Mouse (Mus musculus): ENCODE measurements at regions not wholly inside any gene's neighbourhood (a gene's known extent, or its start where the extent isn't known, plus 50 kb on each side); places are given as distances from the start of the nearest gene placed in this dataset.

- DNase-seq (ENCODE audit: low read depth, low spot score), result no peak
- no peak overlapping the region for H3K27ac ChIP-seq (ENCODE audit: insufficient read depth, low read depth, low read length, poor library complexity, severe bottlenecking)
- H3K4me3 ChIP-seq (ENCODE audit: insufficient read depth in 1 of 2, low read depth in 1 of 2, low read length in 2 of 2, poor library complexity in 1 of 2, severe bottlenecking in 1 of 2), result no peak overlapping the region
- TF ChIP-seq ZNF384 (IDR thresholded peaks at IDR 0.05; ENCODE audit: low read depth, low read length) (no peak), ZC3H11A (IDR thresholded peaks at IDR 0.05; ENCODE audit: borderline replicate concordance, low read depth, low read length) (no peak), MAFK (IDR thresholded peaks at IDR 0.05; ENCODE audit: insufficient read depth, low read depth, low read length) (no peak), CHD2 (IDR thresholded peaks at IDR 0.05; ENCODE audit: low read depth, low read length) (no peak), HCFC1 (IDR thresholded peaks at IDR 0.05; ENCODE audit: borderline replicate concordance, insufficient read depth, low read length) (no peak)
- H3K9ac ChIP-seq (ENCODE audit: insufficient read depth, low read depth, low read length, poor library complexity, severe bottlenecking), result no peak overlapping the region
- H3K36me3 ChIP-seq (ENCODE audit: control insufficient read depth, insufficient read depth, low read length, poor library complexity, severe bottlenecking), result no peaks in the 10 kb centered on the region
- peaks cover 0 to 3% of the 10 kb centered on the region in 2 experiments; a peak in 1 of 4 replicates for H3K4me1 ChIP-seq (ENCODE audit: control insufficient read depth in 2 of 2, insufficient read depth in 2 of 2, low read length in 2 of 2, poor library complexity in 1 of 2)
- H3K9me3 ChIP-seq (ENCODE audit: control insufficient read depth, insufficient read depth, low read depth, low read length), result no peaks in the 10 kb centered on the region
- in situ Hi-C loops (cut with MboI; ENCODE audit: low sequenced_read_pairs in 2 of 2, unreplicated experiment in 2 of 2), result no loop called here
Measured at GRCm38 (mm10) chr10:120597320-120597887, 121.1 kb upstream of the Hmga2 start.

DNA sequence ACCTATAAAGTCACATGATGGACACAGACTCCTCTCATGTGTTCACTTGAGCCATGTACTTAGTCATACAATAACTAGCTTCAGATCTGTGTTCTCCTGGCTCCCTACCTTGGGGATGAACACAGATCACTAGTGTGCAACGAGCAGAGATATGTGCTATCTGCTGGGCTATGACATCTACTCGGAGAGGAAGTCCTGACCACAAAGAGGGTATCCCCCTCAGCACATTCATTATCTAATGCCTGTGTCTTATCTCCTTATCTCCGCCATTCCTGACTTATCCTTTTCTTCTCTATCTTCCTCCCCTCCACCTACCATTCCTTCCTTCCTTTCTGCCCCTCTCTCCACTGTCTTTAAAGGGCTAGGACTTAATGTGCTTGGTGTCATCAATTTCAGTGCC is 118.9 kb upstream of the Hmga2 start:
- no peaks in the 10 kb centered on the region for H3K9me3 ChIP-seq (ENCODE audit: control insufficient read depth, insufficient read depth, low read depth, low read length)
- peaks cover 0 to 3% of the 10 kb centered on the region in 2 experiments; a peak in 1 of 4 replicates for H3K4me1 ChIP-seq (ENCODE audit: control insufficient read depth in 2 of 2, insufficient read depth in 2 of 2, low read length in 2 of 2, poor library complexity in 1 of 2)
- TF ChIP-seq ZC3H11A (IDR thresholded peaks at IDR 0.05; ENCODE audit: borderline replicate concordance, low read depth, low read length), result no peak
- TF ChIP-seq MAFK (IDR thresholded peaks at IDR 0.05; ENCODE audit: insufficient read depth, low read depth, low read length), result no peak
- TF ChIP-seq ZNF384 (IDR thresholded peaks at IDR 0.05; ENCODE audit: low read depth, low read length), result no peak
- no peak for TF ChIP-seq HCFC1 (IDR thresholded peaks at IDR 0.05; ENCODE audit: borderline replicate concordance, insufficient read depth, low read length)
- no peak for TF ChIP-seq CHD2 (IDR thresholded peaks at IDR 0.05; ENCODE audit: low read depth, low read length)
- H3K36me3 ChIP-seq (ENCODE audit: control insufficient read depth, insufficient read depth, low read length, poor library complexity, severe bottlenecking), result no peaks in the 10 kb centered on the region
- no peak overlapping the region for H3K27ac ChIP-seq (ENCODE audit: insufficient read depth, low read depth, low read length, poor library complexity, severe bottlenecking)
- no peak for DNase-seq (ENCODE audit: low read depth, low spot score)
- no peak overlapping the region for H3K4me3 ChIP-seq (ENCODE audit: insufficient read depth in 1 of 2, low read depth in 1 of 2, low read length in 2 of 2, poor library complexity in 1 of 2, severe bottlenecking in 1 of 2)
- no peak overlapping the region for H3K9ac ChIP-seq (ENCODE audit: insufficient read depth, low read depth, low read length, poor library complexity, severe bottlenecking)
- in situ Hi-C loops (cut with MboI; ENCODE audit: low sequenced_read_pairs in 2 of 2, unreplicated experiment in 2 of 2), result no loop called here

GRCm38 (mm10) chr10:120593876-120594275 is 117.6 kb upstream of the Hmga2 start:
- DNase-seq (ENCODE audit: low read depth, low spot score), result no peak
- TF ChIP-seq HCFC1 (IDR thresholded peaks at IDR 0.05; ENCODE audit: borderline replicate concordance, insufficient read depth, low read length), result no peak
- TF ChIP-seq CHD2 (IDR thresholded peaks at IDR 0.05; ENCODE audit: low read depth, low read length), result 0 out of 2 replicates have a peak, but pooled peaks have one; percentile 21

DNA sequence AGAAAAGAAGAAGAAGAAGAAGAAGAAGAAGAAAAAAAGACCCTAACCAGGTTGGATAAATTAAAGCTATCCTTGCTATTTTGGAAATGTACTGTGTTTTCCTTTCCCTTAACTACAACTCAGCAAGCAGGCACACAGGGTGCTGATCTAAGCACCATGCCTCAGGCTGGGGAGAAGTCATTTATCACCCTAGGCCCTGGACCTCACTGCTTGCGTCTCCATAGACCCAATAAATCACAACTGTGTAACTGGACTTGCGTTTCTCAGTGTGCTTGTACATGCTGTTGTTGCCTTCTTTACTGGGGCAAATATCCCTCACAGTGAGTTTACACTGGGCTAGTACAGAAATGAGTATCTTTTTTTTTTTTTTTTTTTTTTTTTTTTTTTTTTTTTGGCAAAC is 113.4 kb upstream of the Hmga2 start:
- H3K9me3 ChIP-seq (ENCODE audit: control insufficient read depth, insufficient read depth, low read depth, low read length), result no peaks in the 10 kb centered on the region
- no peak for TF ChIP-seq HCFC1 (IDR thresholded peaks at IDR 0.05; ENCODE audit: borderline replicate concordance, insufficient read depth, low read length)
- peak; percentile 40; the same call in 1 of the 2 replicates for TF ChIP-seq ZNF384 (IDR thresholded peaks at IDR 0.05; ENCODE audit: low read depth, low read length)
- DNase-seq (ENCODE audit: low read depth, low spot score), result no peak
- in situ Hi-C loops (cut with MboI; ENCODE audit: low sequenced_read_pairs in 2 of 2, unreplicated experiment in 2 of 2), result no loop called here
- H3K4me3 ChIP-seq (ENCODE audit: insufficient read depth in 1 of 2, low read depth in 1 of 2, low read length in 2 of 2, poor library complexity in 1 of 2, severe bottlenecking in 1 of 2), result no peak overlapping the region
- H3K27ac ChIP-seq (ENCODE audit: insufficient read depth, low read depth, low read length, poor library complexity, severe bottlenecking), result no peak overlapping the region
- H3K9ac ChIP-seq (ENCODE audit: insufficient read depth, low read depth, low read length, poor library complexity, severe bottlenecking), result no peak overlapping the region
- no peaks in the 10 kb centered on the region for H3K36me3 ChIP-seq (ENCODE audit: control insufficient read depth, insufficient read depth, low read length, poor library complexity, severe bottlenecking)
- H3K4me1 ChIP-seq (ENCODE audit: control insufficient read depth in 2 of 2, insufficient read depth in 2 of 2, low read length in 2 of 2, poor library complexity in 1 of 2), result peaks cover 0 to 3% of the 10 kb centered on the region in 2 experiments; a peak in 1 of 4 replicates

More at GRCm38 (mm10) chr10:120593876-120594275, 117.6 kb upstream of the Hmga2 start:
- Histone ChIP-seq H3K4me1 (ENCODE audit: control insufficient read depth in 2 of 2, insufficient read depth in 2 of 2, low read length in 2 of 2, poor library complexity in 1 of 2) (peaks cover 0 to 3% of the 10 kb centered on the region in 2 experiments; a peak in 1 of 4 replicates), H3K27ac (ENCODE audit: insufficient read depth, low read depth, low read length, poor library complexity, severe bottlenecking) (no peak overlapping the region), H3K9me3 (ENCODE audit: control insufficient read depth, insufficient read depth, low read depth, low read length) (no peaks in the 10 kb centered on the region), H3K36me3 (ENCODE audit: control insufficient read depth, insufficient read depth, low read length, poor library complexity, severe bottlenecking) (no peaks in the 10 kb centered on the region), H3K4me3 (ENCODE audit: insufficient read depth in 1 of 2, low read depth in 1 of 2, low read length in 2 of 2, poor library complexity in 1 of 2, severe bottlenecking in 1 of 2) (no peak overlapping the region), H3K9ac (ENCODE audit: insufficient read depth, low read depth, low read length, poor library complexity, severe bottlenecking) (no peak overlapping the region)
- in situ Hi-C loops (cut with MboI; ENCODE audit: low sequenced_read_pairs in 2 of 2, unreplicated experiment in 2 of 2), result no loop called here

Data from ES-E14 (cell line).